Mouse (Mus musculus) heart, adult 2 months (tissue): ENCODE measurements at regions not wholly inside any gene's neighbourhood (a gene's known extent, or its start where the extent isn't known, plus 50 kb on each side); places are given as distances from the start of the nearest gene placed in this dataset.

Experiments used
- CTCF ChIP-seq: fragments of 200-600 bp; IDR thresholded peaks from 2 replicates; pipeline ENCODE4 v1.8.1; 2022; ENCODE audit warnings: antibody characterized with exemption, mild to moderate bottlenecking, moderate library complexity
- EP300 ChIP-seq: fragments of 200-500 bp; IDR thresholded peaks from 2 replicates; pipeline ENCODE4 v1.6.1; 2011; ENCODE audit warnings: low read depth, low read length, control low read depth; ENCODE audit not compliant: insufficient read depth
- POLR2A ChIP-seq: fragments of 200-500 bp; IDR thresholded peaks from 2 replicates; pipeline ENCODE4 v1.6.1; 2011; ENCODE audit warnings: mild to moderate bottlenecking, low read depth, low read length, control low read depth; ENCODE audit not compliant: insufficient read depth

GRCm38 (mm10) chr6:139295701-139296100 lies 206.1 kb downstream of the Rergl start:
- no peak for TF ChIP-seq POLR2A
- TF ChIP-seq CTCF: no peak
- no peak for TF ChIP-seq EP300
